Mouse (Mus musculus): Measurements from ENCODE around the gene Pias1.

Gene Pias1

DNA sequence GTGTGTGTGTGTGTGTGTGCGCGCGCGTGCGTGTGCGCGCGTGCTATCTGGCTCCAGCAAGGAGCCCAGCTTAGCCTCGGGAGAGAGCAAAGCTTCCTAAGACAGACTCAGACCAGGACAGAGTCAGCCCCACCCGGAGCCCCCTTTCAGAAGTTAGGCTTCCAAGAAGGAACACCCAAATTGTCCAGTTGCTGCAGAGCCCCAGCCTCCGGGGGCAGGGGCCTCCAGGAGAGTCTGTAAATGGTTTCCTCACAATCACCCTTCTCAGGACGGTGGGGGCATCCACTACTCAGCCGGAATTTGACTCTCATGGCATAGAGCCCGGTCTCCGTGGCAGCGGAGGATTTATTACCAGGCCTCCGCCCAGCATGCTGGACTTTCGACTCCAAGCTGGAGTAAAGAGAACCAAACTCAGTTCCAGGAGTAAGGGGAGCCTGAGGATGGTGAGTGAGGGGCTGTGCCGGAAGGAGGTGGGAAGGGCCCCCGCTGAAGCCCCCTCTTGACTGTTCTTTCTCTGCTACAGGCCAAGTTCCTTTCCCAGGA is 129.9 kb downstream of the Pias1 start, which contains the start of gene Calml4:
Gene Calml4 (plus strand): TSS at position 362 of the 543 bp plus-strand sequence.
- peak; percentile 74 for DNase-seq (ENCODE audit: low read depth, low spot score)

DNA sequence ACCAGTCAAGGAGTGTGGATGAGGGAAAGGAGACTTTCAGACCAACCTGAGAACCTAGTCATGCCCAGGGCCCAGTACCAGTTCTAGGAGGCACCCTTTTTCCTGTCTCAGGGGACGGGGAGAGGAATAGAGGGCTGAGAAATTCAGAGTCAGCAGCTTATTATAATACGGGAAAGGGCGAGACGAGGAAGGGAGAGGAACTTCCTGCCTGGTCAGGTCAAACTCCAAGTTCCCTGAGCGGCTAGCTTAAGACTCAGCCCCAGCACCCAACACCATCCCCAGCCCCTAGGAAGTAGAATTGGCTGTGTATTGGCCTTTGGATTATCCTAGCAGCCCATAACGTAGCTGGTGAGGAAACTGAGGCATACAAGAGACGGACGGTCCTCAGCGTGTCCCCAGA is 130.5 kb downstream of the Pias1 start:
- no peak for DNase-seq (ENCODE audit: low read depth, low spot score)

DNA sequence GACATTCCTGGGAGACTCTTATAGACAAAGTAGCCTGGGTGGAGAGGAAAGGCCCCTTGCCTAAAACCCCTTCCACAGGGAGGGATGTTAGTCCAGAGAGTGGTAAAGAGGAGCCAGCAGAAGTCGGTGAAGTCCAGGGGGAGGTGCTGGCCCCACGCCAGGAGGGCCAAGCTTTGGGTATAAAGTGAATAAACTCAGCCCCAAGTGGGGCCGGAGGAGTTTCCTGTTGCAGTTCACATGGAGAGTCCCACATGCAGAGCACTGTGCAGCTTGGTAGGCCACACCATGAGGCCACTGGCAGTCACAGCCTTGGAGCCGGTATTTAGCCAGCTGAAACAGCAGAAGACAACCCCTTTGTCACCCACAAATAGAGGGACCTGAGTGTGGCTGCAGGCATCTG is 133.2 kb downstream of the Pias1 start:
- no peak for DNase-seq (ENCODE audit: low read depth, low spot score)

DNA sequence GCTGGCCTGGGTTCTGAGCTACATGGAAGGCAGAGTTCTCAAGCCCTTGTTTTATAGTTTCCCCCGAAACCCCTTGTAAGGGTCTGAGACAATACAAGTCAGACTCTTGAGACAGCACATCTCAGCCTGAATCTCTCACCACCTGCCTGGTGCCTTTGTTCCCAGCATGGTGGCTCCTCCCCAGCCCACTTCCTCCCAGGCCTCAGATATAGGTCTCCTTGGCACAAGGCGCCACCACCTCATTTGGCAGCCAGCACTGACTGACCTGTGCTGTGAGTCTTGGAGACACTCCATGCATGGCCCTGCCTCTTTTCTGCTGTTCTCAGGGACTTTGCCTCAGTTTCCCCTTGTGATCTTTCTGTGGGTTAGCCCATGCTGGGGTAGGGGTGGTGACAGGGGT is 136.2 kb downstream of the Pias1 start:
- no peak for DNase-seq (ENCODE audit: low read depth, low spot score)

DNA sequence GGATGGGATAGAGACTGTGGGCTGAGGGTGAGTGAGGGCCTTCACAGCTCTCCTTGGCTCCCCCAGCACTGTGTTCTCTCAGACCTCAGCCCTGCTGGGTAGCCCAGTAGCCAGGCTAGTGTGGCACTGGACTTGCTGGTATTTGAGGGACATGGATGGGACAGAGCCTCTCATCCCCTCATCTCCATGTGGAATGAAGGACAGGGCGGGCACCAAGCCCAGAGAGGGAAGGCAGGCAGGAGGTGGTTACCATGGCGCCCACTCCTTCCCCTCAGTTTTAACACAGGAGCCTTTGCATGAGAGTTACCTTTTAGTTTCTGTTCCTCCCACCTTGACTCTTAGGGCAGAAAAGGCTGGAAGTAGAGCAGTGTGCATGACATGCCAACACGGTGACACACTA is 139.1 kb downstream of the Pias1 start:
- no peak for DNase-seq (ENCODE audit: low read depth, low spot score)

DNA sequence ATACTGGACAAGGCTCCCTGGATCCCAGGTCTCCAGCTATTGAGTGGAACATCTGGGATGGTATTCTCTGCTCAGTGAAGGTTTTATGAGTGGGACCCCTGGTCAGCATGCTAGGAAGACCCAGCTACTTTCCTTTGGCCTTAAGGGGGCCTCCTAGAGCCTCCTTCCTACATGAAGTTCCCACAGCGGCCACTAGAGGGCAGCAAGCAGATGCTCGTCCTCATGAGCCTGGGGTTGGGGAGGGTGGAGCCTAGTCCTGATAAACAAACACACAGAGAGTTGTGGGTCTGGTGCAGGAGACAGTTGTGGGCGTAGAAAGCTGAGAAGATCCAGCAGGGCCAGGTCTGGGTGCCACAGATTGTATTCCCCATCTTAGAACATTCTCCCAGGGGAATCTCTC is 140.0 kb downstream of the Pias1 start:
- DNase-seq (ENCODE audit: low read depth, low spot score), result peak; percentile 92

DNA sequence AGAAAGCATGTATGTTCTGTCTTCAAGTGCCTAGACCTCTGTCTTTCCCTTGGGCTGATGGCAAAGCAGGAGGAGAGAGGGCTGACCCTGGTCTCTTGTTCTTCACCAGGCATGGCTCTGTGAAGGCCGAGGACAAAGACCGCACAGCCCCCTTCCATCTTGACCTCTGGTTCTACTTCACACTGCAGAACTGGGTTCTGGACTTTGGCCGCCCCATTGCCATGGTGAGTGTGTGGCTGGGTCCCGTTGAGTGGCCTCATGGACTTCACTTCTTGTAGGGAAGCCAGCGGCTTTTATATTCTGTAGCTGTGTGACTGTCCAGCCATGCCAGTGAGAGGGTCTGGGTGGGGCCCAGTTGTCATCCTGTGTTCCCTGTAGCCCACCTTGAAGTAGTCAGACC is 143.3 kb downstream of the Pias1 start:
- DNase-seq (ENCODE audit: low read depth, low spot score), result no peak

DNA sequence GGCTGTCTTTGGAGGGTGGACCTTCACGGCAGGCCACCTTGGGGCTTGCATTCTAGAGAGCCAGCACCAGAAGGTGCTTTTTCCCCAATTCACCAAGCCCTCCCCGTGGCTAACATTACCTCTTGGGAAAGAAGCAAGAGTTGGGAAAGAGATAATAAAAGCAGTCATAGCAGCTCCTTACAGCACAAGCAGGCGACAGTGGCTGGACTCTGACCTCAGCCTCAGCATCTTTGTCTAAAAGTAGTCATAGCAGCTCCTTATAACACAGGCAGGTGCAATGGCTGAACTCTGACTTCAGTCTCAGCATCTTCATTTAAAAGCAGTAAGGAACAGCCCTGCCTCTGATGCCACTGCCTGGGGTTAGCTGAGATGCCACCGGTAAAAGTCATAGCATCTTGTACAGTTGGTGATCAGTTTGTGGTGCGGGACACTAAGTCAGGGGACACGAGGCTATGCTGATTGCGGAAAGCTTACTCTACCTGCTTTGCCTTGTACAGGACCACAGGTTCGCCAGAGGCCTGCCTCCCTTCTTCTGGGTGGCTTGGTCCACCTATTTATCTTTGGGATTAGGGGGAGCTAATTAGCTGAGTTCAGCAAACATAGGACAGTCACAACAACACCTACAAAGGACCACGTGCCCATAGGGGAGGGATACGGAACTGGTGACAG is 144.2 kb downstream of the Pias1 start:
- no peak for DNase-seq (ENCODE audit: low read depth, low spot score)

DNA sequence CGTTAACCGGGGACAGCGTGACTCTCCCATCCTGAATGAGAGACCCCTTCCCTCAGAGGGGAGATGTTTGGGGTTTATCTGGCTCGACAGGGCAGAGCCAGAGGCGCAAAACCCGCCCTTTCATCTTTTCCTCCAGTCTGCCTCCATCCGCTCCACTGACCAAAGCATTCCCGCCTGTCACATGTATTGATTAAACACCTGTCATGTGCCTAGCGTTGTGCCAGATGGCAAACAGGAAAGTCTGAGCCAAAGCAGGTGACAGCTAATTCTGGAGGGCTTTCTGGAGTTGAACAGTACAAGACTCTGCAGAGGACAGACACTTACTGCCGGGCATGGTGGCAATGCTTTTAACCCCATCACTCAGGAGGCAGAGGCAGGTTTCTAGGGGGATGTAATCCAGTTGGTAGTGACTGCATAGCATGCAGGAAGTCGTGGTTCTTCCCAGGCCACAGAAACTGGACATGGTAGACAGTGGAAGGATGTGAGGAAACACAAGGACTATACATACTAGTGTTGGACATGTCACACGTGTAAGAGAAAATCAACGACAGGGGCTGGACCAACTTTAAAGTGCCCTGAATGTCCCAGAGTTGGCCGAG is 148.5 kb downstream of the Pias1 start:
- DNase-seq (ENCODE audit: low read depth, low spot score), result peak; percentile 58

DNA sequence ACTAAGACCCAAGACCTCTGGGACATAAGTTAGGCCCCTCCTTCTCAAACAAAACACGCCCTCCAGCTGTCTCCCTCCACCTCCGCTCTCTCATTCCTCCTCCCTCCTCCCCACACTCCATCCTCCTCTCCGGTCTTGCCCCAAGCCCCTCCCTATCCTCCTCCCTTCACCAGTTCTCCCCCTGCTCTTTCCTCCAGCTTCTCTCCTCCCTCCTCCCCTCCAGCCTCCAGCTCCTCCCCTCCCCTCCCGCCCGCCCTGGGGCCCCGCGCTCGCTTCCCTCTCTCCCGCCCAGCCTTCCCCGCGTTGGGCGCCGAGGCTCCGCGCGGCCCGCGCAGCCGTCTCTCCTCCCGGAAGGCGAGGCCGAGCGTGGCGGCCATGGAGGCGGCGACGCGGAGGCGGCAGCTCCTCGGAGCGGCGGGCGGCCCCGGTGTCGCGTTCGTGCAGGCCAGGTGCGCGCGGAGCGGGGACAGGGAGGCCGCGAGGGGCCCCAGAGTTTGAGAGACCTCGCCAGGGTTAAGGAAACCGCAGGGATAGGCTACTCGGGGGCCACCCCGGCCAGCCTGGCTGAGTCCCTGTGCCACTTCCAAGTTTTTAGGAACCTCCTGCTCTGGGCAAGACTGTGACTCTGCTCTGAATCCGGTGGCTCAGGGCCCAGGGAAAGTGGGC is 149.1 kb downstream of the Pias1 start, which contains the start of gene Cln6:
Gene Cln6 (plus strand): TSS at position 280 of the 666 bp plus-strand sequence.
- DNase-seq (ENCODE audit: low read depth, low spot score), result peak; percentile 86

DNA sequence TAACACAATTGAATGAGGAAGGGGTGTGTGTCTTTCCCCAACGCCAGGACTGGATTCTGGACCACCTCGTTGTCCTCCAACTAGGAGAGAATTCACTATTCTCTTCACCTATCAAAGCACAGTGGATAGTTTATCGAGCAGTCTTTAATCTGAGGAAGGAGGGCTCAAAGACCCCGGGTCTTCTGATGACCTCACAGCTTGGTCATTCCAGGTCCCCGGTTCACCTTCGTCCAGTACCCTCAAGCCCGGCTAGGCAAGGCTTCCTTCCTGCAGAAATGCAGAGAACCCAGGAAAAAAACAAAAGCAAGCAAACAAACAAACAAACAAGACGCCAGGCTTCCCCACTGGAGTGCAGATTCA is 149.6 kb downstream of the Pias1 start:
- DNase-seq (ENCODE audit: low read depth, low spot score), result no peak

DNA sequence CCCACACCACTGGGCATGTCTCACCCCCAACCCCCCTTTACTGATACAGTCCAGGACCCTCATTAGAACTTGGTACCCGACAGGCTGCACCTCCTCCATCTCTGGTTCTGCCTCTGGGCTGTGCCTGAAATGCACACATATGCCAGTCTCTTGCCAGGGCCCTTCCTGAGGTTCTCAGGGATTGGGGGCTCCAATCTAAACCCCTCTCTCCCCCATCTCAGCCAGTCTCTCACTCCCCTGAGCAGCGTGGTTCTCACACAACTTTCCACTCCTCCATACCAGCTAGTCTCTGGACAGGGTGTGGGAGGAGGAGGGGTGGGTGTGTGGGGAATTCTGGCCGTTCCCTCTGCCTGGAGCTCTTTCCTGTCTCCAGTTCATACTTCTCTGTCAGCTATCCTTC is 150.1 kb downstream of the Pias1 start:
- DNase-seq (ENCODE audit: low read depth, low spot score), result no peak

DNA sequence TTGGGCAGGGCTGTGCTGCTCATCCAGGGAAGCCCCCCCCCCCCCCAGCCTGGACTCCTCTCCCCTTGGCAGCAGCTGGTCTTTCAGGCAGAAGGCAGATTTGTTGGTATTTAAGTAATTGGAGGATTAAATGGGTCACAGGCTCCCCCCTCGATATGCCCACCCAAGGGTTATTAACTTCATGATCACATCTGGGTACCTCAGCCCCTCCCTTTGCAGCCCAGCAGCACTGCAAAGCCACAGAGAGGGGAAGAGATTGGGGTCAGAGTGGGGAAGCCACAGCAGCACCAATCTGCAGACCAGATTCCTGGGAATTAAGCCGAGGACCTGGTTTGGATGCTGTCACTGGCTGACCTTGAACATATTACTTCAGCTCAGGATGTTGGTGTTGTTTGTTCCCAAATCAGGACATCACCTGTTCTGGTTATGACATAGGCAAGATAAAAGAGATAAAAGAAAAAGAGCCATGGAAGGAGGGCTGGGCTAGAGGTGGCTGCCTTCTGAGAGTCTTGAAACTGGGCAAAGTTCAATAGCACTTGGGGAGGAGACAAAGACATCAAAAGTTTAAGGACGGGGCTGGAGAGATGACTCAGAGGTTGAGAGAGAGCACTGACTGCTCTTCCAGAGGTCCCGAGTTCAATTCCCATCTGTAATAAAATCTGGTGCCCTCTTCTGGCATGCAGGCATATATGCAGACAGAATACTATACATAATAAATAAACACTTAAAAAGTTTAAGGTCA is 151.8 kb downstream of the Pias1 start:
- no peak for DNase-seq (ENCODE audit: low read depth, low spot score)

DNA sequence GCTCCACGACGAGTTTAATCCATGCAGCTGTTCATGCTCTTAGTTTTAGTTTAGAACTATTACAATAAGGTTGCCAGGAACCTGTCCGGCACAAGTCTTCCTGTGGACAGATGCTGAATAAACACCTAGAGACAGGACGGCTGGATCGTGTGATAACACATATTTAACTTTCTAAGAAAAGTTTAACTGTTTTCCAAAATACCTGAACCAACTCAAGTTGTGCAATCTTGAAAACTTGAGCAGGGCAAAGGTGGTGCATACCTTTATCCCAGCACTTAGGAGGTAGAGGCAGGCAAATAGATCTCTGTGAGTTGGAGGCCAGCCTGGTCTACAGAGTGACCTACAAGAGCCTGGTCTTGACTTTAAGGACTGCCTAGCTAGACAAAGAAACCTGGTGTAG is 152.8 kb downstream of the Pias1 start:
- no peak for DNase-seq (ENCODE audit: low read depth, low spot score)

DNA sequence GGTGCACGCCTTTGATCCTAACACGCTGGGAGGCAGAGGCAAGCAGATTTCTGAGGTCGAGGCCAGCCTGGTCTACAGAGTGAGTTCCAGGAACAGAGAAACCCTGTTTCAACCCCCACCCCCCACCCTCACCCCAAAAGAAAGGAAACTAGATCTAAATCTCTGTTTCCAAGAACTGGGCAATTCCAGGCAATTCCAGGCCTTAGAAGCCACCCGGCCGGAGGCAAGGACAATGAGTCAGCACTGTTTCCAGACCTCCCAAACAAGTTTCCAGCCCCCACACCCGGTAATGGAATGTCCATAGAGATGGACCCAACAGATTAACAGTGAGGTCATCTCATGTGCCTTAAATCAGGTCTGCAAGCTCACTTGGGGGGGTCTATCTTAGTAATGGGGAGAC is 157.8 kb downstream of the Pias1 start:
- DNase-seq (ENCODE audit: low read depth, low spot score), result no peak

DNA sequence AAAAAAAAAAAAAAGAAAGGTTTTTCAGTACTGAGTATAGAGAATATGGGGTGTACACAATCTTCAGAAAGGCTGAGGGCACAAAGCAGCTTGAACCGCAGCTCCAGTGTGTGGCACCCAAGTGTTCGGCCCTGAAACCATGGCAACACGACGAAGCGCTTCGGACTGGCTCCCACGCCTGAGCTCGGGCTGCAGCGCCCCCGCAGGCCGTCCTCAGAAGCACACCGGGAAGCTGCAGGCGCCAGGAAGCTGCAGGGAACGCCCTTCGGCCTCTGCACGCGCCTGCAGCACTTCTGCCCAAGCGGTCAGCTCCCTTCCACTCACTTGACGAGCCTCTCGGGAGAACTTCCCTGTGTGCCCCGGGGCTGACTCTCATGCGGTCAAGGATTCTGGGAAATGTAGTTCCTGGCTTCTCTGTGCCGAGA is 159.1 kb downstream of the Pias1 start:
- DNase-seq (ENCODE audit: low read depth, low spot score), result peak; percentile 97
